Mouse (Mus musculus): Measurements from ENCODE around the gene Itm2b.

The Itm2b gene

DNA sequence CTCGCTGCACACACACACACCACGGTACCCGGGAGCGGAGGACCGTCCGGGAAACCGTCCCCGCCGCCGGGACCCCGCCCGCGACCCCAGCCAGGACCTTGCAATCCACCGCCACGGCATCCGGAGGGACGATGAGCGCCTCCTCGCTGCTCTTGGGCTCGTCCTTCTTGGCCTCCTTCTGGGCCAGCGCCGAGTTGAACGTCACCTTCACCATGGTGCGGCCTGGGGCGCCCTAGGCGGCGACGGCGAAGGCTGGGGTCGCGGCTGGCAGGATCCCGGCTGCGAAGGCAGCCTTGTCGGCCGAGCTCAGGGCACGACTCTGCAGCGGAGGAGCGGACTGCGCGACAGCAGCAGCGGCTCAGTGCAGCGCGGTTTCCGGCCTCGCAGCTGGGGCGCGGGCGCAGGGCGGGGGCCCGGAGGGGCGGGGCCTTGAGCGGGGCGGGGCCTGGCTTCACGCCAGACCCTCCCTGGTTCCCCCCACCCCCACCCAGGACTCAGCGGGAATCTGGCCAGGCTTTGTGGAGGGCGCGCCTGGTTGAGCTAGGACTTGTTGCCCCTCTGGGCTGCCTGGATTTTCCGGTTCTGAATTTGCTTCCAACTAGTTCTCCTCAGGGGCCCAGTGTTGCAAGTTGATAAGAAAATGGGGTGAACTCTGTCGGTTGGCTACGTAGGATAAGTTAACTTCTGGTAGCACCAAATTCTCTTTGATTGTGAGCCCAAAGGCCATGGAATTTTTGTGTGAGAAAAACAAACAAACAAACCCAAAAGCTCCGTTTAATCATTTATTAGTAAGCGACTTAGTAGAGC is at the start of gene Itm2b:
Gene Itm2b, minus strand, starts transcription at position 377 of the 807 bp plus-strand sequence.
- DNase-seq = peak; percentile 82

GRCm38 (mm10) chr14:73433487-73433886 is 48.4 kb upstream of the Itm2b start:
- DNase-seq = no peak

DNA sequence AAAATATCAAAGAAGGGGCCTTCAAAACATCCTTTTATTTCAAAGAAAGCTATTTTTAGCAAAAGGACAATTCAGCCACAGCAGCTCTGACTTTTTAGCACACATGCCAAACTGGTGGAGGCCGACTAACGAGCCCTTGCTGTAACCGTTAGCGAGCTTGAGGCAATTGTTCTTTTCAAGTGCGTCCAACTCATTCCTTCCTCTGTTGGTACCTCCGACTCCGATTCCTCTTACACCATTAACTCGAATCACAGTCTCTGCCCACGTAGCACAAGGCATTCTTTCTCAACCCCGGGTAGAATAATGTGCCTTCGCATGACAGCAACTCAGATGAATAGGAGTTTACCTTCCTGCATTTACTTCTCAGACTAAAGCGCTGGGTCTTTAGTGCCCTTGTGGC is 45.5 kb upstream of the Itm2b start:
- no peak for DNase-seq

DNA sequence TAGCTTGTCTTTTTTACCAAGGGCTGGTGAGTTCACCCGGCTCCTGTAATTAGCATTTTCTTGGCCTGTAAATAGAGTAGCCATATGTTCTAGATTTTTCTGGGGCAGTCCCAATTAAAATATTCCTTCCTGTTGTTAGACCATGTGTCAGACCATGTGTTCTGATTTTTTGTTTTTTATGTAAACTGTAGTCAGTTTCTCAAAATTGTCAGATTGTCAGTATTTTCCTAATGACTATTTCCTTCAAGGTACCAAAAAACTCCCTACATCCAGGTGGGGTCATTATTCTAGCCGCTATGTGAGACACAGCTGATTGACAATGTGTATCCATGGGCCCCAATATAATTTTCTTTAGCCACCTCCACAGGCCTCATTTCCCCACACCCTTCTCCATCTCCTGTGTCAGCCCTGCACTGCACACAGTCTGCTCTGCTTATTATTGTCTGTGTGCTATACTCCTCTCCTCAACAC is 40.5 kb upstream of the Itm2b start:
- DNase-seq = peak; percentile 59

- DNase-seq = peak; percentile 73
These were observed 39.9 kb upstream of the Itm2b start for GRCm38 (mm10) chr14:73424961-73425360.

DNA sequence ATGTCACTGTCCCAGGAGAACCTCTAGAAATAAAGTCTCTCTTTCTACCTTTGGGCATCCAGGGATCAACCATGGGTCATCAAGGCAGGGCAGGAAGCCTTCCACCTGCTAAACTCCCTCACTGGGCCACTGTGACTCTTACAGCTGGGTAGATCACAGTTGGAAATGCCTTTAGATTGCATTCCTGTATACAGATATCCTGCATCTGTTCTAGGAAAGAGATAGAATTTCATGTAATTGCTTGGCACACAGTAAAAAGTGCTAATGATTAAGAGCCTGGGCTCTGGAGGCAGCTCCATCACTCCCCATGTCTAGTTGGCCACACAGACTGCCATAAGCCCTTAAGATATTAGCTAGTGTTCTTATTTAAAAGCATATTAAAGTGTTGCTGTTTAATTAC is 38.5 kb upstream of the Itm2b start:
- no peak for DNase-seq

DNA sequence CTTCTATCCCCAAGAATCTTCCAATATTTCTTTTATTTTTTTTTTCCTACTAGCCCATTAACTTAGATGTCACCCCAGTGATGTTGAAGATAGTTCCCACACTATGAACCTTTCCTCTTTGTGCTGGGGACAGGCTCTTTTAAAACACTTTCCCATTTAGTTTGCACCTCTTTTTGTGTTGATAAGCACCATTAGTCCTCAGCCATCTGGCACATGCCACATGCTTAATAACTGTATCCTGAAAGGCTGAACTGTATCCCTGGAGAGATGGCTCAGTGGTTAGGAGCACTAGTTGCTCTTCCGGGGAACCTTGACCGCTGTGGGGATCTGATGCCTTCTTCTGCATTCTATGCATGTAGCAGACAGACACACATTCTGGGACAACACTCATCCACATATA is 37.5 kb upstream of the Itm2b start:
- no peak for DNase-seq

DNA sequence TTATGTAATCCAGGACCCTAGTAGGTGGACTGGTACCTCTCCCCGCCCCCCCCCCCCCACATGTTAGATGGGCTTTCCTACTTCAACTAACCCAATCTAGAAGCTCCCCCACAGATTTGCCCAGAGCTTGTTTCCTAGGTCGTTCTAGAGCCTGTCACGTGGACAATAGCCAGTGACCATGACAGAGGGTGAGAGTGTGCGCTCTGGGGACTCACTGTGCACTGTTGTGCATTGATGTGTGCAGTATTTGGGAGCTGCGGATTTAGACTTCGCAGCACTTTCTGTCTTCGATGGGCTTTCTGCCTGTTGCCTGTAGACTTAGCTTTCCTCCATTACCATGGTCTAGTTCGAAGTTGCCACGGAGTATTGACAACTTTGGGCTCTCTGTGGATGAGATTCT is 36.5 kb upstream of the Itm2b start:
- no peak for DNase-seq

- DNase-seq = peak; percentile 34
These were observed 35.2 kb upstream of the Itm2b start for GRCm38 (mm10) chr14:73420138-73420745.

GRCm38 (mm10) chr14:73416511-73416910 is 31.4 kb upstream of the Itm2b start:
- no peak for DNase-seq

- no peak for DNase-seq
These were observed 30.4 kb upstream of the Itm2b start for GRCm38 (mm10) chr14:73415376-73416035.

DNA sequence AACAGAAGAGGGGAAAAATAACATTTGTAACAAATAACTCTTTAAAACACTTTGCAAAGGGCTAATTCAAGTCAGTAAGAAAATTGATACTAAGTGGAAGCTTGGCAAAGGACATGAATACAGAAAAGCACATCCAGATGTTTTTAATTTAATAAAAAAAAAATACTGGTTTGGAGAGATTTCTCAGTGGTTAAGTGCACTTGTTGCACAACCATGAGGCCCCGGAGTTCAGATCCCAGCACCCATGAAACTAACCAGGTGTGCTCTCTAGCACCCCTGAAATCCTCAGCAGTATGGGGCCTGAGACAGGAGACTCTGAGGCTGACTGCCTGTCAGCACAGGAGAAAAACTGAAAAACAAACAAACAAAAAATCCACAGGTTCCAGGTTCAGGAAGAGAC is 26.6 kb upstream of the Itm2b start:
- no peak for DNase-seq

GRCm38 (mm10) chr14:73410083-73410482 is 25.0 kb upstream of the Itm2b start:
- no peak for DNase-seq

DNA sequence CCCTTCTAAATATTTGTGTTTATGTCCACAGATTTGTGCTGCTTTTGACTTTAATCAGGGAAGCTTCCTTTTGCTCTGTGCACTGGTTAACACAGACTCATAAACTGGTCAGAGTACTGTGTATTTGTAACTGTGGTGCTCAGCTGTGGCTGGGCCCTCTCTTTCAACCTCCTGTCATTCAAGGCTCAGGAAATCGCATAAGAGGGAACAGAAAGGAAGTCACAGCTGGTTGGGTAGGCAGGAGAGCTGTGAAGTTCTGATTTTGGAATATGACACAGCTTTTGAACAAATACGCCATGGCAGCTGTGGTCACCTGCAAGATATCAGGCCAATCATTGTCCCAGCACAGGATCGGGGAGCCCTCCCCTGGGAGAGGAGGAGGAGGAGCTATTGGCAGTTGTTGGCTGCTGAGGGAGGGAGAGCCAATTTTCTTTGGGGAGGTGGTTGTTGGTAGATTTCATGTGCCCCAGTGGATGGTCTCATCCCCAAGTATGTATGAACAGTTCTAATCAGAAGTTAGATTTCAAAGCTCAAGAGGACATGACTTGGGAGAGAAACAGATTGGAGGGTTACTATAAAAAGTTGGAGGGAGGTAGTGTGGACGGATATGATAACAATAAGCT is 23.2 kb upstream of the Itm2b start:
- DNase-seq = no peak

- no peak for DNase-seq
These were observed 18.9 kb upstream of the Itm2b start for GRCm38 (mm10) chr14:73404016-73404415.

- no peak for DNase-seq
These were observed 18.3 kb upstream of the Itm2b start for GRCm38 (mm10) chr14:73403351-73403750.

GRCm38 (mm10) chr14:73402296-73403035 is 17.4 kb upstream of the Itm2b start:
- DNase-seq = no peak

DNA sequence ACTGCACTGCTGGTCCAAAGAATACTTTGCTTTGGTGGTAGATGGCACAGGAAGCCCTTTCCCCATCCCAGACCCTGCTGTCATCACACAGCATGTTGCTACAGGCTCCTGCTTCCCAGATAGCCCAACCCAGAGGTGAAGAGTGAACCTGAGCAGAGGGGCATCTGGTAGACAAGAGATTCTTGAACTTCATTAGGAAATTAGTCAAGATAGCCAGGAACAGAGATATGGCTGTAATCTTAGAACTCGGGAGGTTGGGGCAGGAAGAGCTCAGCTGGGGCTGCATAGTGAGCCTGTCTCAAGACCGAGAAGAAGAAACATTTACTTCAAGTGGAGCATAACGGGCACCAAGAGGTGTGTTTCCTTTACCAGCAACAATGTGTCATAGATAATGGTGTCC is 16.3 kb upstream of the Itm2b start:
- DNase-seq = no peak

DNA sequence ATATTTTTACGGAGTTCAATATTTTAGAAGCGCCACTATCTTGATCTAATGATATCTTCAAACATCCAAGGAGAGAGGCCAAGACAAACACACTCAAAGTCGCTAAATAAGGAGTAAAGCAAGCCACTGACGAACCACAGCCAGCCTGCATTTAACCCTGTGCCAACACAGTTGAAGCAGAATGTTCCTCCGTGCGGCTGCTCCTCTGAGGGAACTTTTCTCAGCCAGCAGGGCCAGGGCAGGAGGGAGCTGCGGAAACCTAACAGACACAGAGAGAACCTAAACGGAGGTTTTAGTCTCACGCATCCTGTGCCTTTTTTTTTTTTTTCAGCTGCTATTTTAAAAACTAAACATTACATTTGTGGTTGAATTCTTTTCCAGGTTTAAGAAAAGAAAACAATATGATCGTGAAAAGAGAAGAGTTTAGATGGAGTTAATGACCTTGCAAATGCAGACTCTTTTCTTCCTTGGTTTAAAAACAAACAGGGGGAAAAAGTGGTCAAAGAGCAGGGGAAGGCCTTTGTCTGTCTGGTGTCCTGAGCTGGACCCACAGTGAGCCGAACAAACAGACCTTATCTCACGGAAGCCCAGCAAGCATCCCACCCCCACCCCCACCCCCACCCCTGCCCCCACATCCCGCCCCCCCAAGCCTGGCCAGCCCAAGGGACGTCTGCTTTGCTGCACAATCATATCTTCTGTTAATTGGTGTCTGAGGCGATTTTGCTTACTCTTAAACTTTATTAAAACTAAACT is 15.0 kb upstream of the Itm2b start:
- no peak for DNase-seq

GRCm38 (mm10) chr14:73398367-73398996 is 13.4 kb upstream of the Itm2b start:
- no peak for DNase-seq

DNA sequence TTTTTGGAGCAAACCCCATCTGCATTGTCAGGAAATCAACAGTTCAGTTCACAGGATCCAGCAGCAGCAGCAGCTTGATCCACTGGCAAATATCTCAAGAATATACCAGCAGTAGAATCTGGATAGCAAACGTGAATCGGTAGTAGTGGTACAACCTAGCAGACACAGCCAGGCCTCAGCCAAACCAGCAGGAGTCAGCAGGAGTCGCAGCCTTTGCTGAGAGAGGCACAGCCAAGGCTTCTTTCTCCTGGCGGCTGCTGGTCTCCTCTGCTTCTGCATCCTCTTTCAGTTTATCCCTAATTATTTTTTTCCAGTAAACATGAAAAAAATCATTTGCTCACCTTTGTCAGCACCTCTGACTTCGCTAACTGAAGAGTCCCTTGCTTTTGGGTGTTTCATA is 10.7 kb upstream of the Itm2b start:
- DNase-seq = no peak

Data from cerebellum, adult 11 months (tissue).